8 mouse cellular contexts compared by ENCODE assay signal in the genomic region with DNA sequence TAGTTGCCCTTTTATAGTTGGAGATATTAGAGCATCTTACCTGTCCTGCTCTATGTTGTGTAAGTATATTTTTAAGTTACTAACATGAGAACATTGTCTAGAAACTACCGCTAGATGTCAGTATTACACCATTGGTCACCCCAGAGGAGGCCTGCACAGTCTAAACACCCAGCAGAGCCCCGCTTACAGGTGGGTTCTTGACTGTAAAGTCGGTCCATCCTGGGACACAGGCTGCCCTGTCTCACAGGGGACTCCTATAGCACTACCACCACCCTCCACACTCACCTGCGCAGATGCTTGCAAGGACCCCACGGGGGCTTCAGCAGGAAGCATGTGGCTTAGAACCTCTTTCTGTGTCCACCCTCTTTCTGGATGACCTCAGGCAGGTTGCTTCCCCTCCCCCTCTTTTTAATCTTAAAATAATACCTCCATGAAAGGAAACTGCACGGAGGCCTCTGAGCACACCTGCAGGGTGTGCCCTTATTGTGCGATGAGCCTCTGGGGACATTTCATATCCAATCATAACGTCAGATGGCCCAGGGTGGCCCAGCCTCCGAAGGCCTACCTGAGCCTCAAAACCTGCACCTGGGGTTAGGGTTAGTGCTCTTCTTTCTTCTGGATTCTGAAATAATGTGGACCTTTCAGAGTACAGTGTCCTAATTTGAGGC. TPM values are rescaled to one million over a fixed set of nuclear protein-coding genes. Genes with fewer than 3 reads are reported as not detected.
DNase-seq lines count a peak whose midpoint lies in the region; ATAC-seq and TF ChIP-seq lines count a peak whose summit lies in the region.

No protein-coding gene starts in this region.

- H3K27me3 ChIP-seq in ES-Bruce4 (ENCODE audit: control insufficient read depth, insufficient read depth, low read length, poor library complexity, severe bottlenecking), result no peaks in the 10 kb centered on the region
- H3K27me3 ChIP-seq in forebrain, postnatal 0 days (ENCODE audit: insufficient read depth, low read length), result no peaks in the 10 kb centered on the region
- H3K27me3 ChIP-seq in liver, embryonic 13.5 days, result no peaks in the 10 kb centered on the region
- H3K27me3 ChIP-seq in neural tube, embryonic 12.5 days (replicated peaks), result no peaks in the 10 kb centered on the region

- H3K4me3 ChIP-seq in ES-Bruce4 (ENCODE audit: low read depth, low read length), result no peak overlapping the region
- H3K4me3 ChIP-seq in forebrain, postnatal 0 days (ENCODE audit: low read depth, low read length), result no peak overlapping the region
- H3K4me3 ChIP-seq in liver, embryonic 13.5 days (replicated peaks), result no peak overlapping the region
- H3K4me3 ChIP-seq in neural tube, embryonic 12.5 days, result no peak overlapping the region

- no peak for TF ChIP-seq POLR2A in ES-Bruce4 (IDR thresholded peaks at IDR 0.05; ENCODE audit: insufficient read depth, low read length)

- TF ChIP-seq EP300 in ES-Bruce4 (IDR thresholded peaks at IDR 0.05; ENCODE audit: insufficient read depth, low read depth, low read length), result no peak

- 0 out of 2 replicates have a peak, but pooled peaks cover 3% of the 10 kb centered on the region for H3K9me3 ChIP-seq in ES-Bruce4 (replicated peaks; ENCODE audit: control insufficient read depth, insufficient read depth, low read length, poor library complexity, severe bottlenecking)
- H3K9me3 ChIP-seq in forebrain, postnatal 0 days (ENCODE audit: low read length), result no peaks in the 10 kb centered on the region
- no peaks in the 10 kb centered on the region for H3K9me3 ChIP-seq in liver, embryonic 13.5 days (replicated peaks)
- no peaks in the 10 kb centered on the region for H3K9me3 ChIP-seq in neural tube, embryonic 12.5 days

- peak; percentile 90 for DNase-seq in 3T3-L1 (ENCODE audit: low read depth, low spot score)
- DNase-seq in cerebellum, adult 8-10 months, result peak; percentile 47
- DNase-seq in forebrain, postnatal 0 days, result peak; percentile 83
- DNase-seq in liver, embryonic 13.5 days, result no peak
- DNase-seq in urinary bladder, adult 18-20 months (ENCODE audit: low spot score in 2 of 2), result no peak

- 64% methylated on average over 9 of the region's 9 CpGs for WGBS in forebrain, postnatal 0 days
- 59% methylated on average over 9 of the region's 9 CpGs for WGBS in liver, embryonic 13.5 days (ENCODE audit: insufficient replicate concordance)
- 75% methylated on average over 9 of the region's 9 CpGs for WGBS in neural tube, embryonic 12.5 days

- TF ChIP-seq CTCF in ES-Bruce4 (IDR thresholded peaks at IDR 0.05; ENCODE audit: low read depth, low read length), result peak; percentile 51
- TF ChIP-seq CTCF in forebrain, postnatal 0 days (IDR thresholded peaks at IDR 0.05; ENCODE audit: low read depth), result peak; percentile 79

- peak overlapping the region; percentile 96 for H3K27ac ChIP-seq in ES-Bruce4 (ENCODE audit: insufficient read depth, low read length)
- no peak overlapping the region for H3K27ac ChIP-seq in forebrain, postnatal 0 days (ENCODE audit: low read depth, low read length)
- H3K27ac ChIP-seq in liver, embryonic 13.5 days, result no peak overlapping the region
- no peak overlapping the region for H3K27ac ChIP-seq in neural tube, embryonic 12.5 days

- peak; percentile 90 for ATAC-seq in forebrain, postnatal 0 days
- ATAC-seq in inflammation-experienced regulatory T-cells, adult 6 months, result peak; percentile 88
- ATAC-seq in liver, embryonic 13.5 days (ENCODE audit: low read depth), result peak; percentile 70
- peak; percentile 88 for ATAC-seq in neural tube, embryonic 12.5 days (ENCODE audit: low FRiP score, low read depth)

- no peak overlapping the region for H3K4me2 ChIP-seq in forebrain, postnatal 0 days (ENCODE audit: low read depth)
- H3K4me2 ChIP-seq in liver, embryonic 13.5 days, result no peak overlapping the region
- H3K4me2 ChIP-seq in neural tube, embryonic 12.5 days (replicated peaks), result no peak overlapping the region

- peak overlapping the region; percentile 46 for H3K9ac ChIP-seq in ES-Bruce4 (ENCODE audit: low read depth, poor library complexity, severe bottlenecking)
- no peak overlapping the region for H3K9ac ChIP-seq in forebrain, postnatal 0 days
- H3K9ac ChIP-seq in liver, embryonic 13.5 days, result no peak overlapping the region
- no peak overlapping the region for H3K9ac ChIP-seq in neural tube, embryonic 12.5 days

- H3K4me1 ChIP-seq in ES-Bruce4 (ENCODE audit: control insufficient read depth, insufficient read depth, low read length), result peaks cover 9% of the 10 kb centered on the region
- no peaks in the 10 kb centered on the region for H3K4me1 ChIP-seq in forebrain, postnatal 0 days (ENCODE audit: insufficient read depth)
- no peaks in the 10 kb centered on the region for H3K4me1 ChIP-seq in liver, embryonic 13.5 days (replicated peaks)
- no peaks in the 10 kb centered on the region for H3K4me1 ChIP-seq in neural tube, embryonic 12.5 days

- peaks cover 25% of the 10 kb centered on the region for H3K36me3 ChIP-seq in ES-Bruce4 (ENCODE audit: control insufficient read depth, insufficient read depth, low read length, poor library complexity, severe bottlenecking)
- peaks cover 13% of the 10 kb centered on the region for H3K36me3 ChIP-seq in forebrain, postnatal 0 days (ENCODE audit: insufficient read depth)
- H3K36me3 ChIP-seq in liver, embryonic 13.5 days, result peaks cover 63% of the 10 kb centered on the region
- peaks cover 22% of the 10 kb centered on the region for H3K36me3 ChIP-seq in neural tube, embryonic 12.5 days

RNA-seq across cellular contexts. Expression of gene Ercc4, which starts 7.9 kb away (rescaled TPM):
- 12.4 and 13.4 TPM in 2 replicates for polyA plus RNA-seq in ES-Bruce4 (2011; ENCODE audit: insufficient read depth, insufficient read length, low read depth, missing spikeins)
- 15.2 and 17.3 TPM in 2 replicates for total RNA-seq in forebrain, postnatal 0 days (2014; rRNA removed)
- polyA plus RNA-seq in forebrain, postnatal 0 days (2015; fragmentation: Nextera tagmentation; extraction: Ambion mirVana), result 9.1 and 13.0 TPM in 2 replicates
- 10 to 100 TPM; 16.2 to 20.3 (median 16.3) TPM for polyA plus RNA-seq in inflammation-experienced regulatory T-cells, adult 6 months (2017; shearing (Covaris generic))
- polyA plus RNA-seq in liver, embryonic 13.5 days (2015; fragmentation: Nextera tagmentation; extraction: Ambion mirVana), result 5.3 and 5.5 TPM in 2 replicates
- 14.8 and 15.6 TPM in 2 replicates for polyA plus RNA-seq in neural tube, embryonic 12.5 days (2016; fragmentation: Nextera tagmentation; extraction: Ambion mirVana)

Comparison
In these comparisons a context has a peak if more than half of its experiments do, and no peak if none do; other contexts are left out.
1. DNase-seq: peak in 3T3-L1 (single experiment), cerebellum, adult 8-10 months (single experiment) and forebrain, postnatal 0 days (single experiment); none in liver, embryonic 13.5 days (single experiment) and urinary bladder, adult 18-20 months (0 of 2).
2. Peak in every context shown above with its lines, with median percentiles within 50 percentile points of each other: ATAC-seq.